Mouse (Mus musculus): ENCODE data around the gene Cotl1. TPM values are rescaled to one million over a fixed set of nuclear protein-coding genes. Genes with fewer than 3 reads are reported as not detected.
A peak's percentile ranks its signal among the peaks of the same experiment; 100 is the strongest.

The Cotl1 gene
- total RNA-seq, 2 experiments from 2014 or later: 96.5 to 100 TPM

DNA sequence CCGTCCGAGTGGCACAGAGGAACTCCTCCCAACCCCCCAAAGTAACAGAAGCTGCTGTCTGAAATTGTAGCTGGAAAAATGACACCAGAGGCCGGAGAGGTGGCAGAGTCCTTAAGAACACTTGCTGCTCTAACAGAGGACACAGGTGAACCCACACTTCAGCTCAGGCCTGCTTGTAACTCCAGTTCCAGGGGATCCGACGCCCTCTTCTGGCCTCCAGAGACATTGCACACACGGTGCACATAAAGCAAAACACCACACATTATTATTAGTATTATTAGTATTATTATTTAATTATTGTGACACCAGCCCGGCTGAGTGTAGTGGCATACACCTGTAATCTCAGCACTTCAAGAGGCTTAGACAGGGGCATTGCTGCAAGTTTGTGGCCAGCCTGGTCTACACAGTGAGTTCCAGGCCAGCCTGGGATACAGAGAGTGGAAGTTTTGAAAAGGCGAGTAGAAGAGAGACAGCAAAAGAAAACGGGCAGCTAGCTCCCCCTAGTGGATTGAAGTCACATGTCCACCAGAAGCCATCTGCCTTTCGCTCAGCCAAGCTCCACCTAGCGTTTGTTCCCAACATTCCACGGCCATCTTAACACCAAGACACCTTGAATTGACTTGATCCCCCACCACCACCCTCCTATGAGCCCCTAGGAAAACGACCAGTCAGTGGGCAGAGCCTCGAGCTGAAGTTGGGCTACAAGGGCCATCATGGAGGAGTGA is 61.2 kb downstream of the Cotl1 start:
- intact Hi-C loops (cut with DNase I): loop anchor here (1.0 to 10.0 kb wide), 2 partner anchors 93 to 334 kb away; partner anchors contain the start of gene Necab2
- peak; percentile 87 for DNase-seq (ENCODE audit: extremely low spot score in 1 of 2, low spot score in 2 of 2)

DNA sequence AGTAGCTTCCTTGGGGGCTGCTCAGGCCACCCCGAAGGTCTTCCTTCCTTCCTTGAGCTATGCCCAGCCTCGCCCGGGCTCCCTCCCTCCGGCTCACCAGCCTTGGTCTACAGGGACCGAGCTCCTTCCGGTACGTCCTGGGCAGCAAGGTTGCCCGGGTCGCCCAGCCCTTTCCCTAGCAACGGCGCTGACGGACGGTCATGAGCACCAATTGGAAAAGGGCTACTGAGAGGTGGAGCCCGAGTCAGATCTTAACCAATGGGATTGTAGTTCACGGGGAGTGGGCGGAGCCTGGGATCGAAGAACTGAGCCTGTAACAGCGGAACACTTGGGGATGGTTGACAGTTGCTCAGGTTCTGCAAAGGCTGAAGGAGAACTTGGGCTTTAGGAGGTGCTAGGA is 62.1 kb downstream of the Cotl1 start, which contains the start of gene Tldc1:
Gene Tldc1 (minus strand): TSS at position 154 of the 400 bp plus-strand sequence.
- intact Hi-C loops (cut with DNase I): loop anchor here (10.0 kb wide), 1 partner anchor 333 kb away; the partner anchor contains the start of gene Necab2
- peak; percentile 98 for DNase-seq (ENCODE audit: extremely low spot score in 1 of 2, low spot score in 2 of 2)

DNA sequence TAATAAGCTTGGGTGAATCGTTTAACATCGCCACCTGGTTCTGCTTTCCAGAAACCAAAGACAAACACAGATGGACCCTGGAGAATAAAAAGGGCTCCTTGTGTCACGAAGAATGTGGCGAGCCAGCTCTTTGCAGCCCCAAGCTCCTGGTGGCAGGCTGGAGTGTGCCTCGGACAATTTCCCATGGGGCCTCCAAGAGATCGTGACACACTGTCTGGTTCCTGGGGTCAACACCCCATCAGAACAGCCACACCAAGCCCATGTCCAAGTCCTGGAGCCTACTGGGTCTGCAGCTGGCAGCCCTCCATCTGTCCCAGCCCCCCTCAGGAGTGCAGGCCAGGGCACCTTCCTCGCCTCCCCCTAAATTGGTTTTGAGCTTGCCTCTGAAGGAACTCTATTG is 62.6 kb downstream of the Cotl1 start:
- intact Hi-C loops (cut with DNase I): loop anchor here (10.0 kb wide), 1 partner anchor 333 kb away; the partner anchor contains the start of gene Necab2
- peak in 1 of 2 experiments; percentile 68 for DNase-seq (ENCODE audit: extremely low spot score in 1 of 2, low spot score in 2 of 2)

DNA sequence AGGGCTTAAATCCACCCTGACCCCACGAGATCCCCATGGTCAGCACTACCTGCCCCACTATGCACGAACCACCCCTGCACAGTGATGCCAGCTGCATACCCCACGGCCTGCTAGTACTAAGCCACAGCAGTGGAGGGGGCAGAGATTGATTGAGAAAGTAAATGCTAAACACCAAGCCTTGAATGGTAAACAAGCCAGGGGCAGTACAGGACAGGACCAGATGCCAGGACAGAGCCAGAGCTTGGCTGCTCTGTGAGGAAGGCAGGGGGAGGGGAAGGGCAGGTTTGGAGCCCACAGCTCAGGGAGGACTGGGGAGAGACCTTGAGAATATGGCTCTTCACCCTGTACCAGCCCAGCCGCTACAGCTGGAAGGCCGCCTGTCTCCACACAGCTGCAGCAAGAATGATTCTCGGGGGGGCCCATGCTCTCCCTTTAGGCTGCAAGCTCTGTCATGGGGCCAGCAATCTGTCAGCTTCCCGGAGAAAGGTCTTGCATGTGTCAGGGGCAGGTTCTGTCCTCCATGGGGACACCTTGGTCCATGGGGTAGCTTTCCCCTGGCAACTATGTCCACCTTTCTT is 63.6 kb downstream of the Cotl1 start:
- DNase-seq (ENCODE audit: extremely low spot score in 1 of 2, low spot score in 2 of 2): no peak
- intact Hi-C loops (cut with DNase I): loop anchor here (10.0 kb wide), 1 partner anchor 332 kb away; the partner anchor contains the start of gene Necab2

DNA sequence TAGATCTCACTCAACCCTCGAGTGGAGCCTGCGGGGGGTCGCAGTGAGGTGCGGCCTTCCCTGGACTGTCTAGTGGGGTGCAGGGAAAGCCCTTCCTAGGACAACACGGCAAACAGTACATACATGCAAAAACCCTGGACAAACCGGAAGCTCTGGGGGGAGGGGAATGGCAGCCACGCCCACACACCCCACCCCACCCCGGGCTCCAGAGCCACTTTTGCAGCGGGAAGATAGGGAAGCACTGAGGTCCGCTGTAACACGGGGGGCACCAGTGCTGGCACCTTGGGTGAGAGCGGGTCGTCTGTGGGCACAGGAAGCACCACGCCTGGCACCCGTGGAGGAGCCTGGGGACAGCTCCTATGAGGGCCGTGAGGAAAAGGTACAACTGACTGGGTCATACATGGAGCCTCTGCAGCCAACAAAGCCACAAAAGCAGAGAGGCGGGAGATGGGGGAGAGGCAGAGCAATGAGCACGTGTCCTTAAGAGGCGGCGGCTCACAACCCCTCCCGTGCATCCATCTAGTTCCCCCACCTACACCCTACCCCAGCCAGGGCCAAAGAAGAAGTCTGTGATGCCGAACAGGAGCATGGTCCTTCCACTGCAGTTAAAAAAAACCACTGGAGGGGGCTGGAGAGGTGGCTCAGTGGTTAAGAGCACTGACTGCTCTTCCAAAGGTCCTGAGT is 74.4 kb downstream of the Cotl1 start:
- intact Hi-C loops (cut with DNase I): no loop called here
- no peak for DNase-seq (ENCODE audit: extremely low spot score in 1 of 2, low spot score in 2 of 2)

DNA sequence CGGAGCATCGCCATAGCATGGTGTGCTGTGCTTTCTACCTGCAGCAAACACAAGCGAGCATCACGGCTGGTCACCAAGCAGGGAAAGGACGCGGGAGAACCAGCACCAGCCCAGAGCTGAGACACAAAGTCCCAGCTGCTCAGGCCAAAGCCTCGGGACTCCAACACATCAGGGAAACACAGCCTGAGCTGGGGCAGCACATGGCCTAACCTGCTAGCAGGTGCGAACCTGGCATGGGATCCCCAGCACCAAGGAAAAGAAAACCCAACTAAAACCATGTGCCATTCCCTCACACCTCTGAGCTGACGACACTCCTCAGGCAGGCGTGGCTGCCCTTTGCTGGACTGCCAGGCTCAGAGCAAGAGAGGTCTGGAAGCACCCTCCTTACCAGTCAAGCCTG is 75.0 kb downstream of the Cotl1 start:
- no peak for DNase-seq (ENCODE audit: extremely low spot score in 1 of 2, low spot score in 2 of 2)
- intact Hi-C loops (cut with DNase I): no loop called here

DNA sequence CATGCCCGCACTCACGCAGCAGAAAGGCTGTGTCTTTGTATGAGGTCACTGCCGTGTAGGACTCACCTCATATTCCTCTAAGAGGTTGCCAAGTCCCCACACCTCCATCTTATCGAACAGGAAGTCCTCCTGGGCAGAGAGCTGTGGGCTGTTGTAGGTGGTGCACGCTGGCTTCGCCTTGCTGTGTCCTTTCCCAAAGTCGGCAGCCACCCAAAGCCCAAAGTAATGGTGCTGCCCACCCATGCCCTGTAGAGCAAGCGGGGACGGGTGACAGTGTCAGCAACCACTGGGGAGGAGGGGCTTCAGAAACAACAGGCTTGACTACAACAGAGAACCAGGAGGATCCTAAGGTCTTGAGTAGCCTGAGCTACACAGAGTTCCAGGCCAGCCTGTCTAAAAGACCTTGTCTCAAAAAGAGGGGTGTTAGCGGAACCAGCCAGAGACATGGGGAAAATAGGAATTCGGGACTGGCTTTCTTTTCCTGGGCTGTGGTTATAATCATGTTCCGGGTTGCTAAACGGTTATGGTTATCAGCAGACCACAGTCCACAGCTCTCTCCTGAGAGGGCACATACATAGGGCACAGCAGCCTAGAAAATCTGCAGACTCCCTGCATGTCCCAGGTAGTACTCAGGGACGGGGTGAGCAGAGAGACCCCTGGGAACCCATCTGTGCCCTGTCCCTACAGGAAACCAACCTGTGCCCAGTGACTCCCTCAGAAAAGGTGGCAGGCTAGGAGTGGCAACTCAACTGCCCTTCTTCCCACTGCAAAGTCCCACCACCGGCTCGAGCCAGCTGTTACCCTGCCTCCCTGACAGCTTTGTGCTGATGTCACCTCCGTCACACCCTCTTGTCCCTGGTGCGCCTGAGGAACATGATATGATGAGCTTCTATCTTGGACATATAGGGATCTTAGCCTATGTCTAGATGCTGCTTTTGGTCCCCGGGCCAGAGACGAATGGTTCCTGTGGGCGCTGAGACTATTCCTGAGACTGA is 77.8 kb downstream of the Cotl1 start:
- intact Hi-C loops (cut with DNase I): no loop called here
- no peak for DNase-seq (ENCODE audit: extremely low spot score in 1 of 2, low spot score in 2 of 2)

DNA sequence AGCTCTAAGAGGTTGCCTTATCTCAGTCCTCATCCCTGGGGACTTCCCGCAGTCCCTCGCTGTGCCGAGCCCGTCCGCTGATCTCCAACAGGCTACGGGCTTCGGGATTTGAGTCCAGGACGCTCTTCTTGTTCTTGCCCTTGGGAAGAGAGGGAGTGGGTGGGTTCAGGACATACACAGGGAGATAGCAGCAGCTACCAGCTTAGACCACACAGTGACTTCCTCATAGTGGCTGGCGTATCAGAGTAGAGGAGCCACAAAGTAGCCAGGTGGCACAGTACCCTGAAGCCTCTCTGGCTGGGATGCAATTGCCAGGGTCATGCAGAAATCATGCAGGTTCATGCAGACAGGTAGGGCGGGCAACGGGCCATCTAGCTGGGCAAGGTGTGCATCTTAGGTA is 78.7 kb downstream of the Cotl1 start:
- intact Hi-C loops (cut with DNase I): no loop called here

More for the DNA sequence above, 78.7 kb downstream of the Cotl1 start:
- no peak for DNase-seq (ENCODE audit: extremely low spot score in 1 of 2, low spot score in 2 of 2)

Other genes starting within 250 kb of the Cotl1 start
- gene Taf1c, start 235.3 kb downstream of the Cotl1 start, total RNA-seq (2021): 10 to 100 TPM; 11.2 to 12.5 TPM
- gene Adad2, start 227.8 kb downstream of the Cotl1 start, total RNA-seq (2021): not detected
- under 1 TPM; 0.55 to 0.60 TPM for gene Kcng4, start 204.9 kb downstream of the Cotl1 start, total RNA-seq (2021)
- gene Wfdc1, start 174.2 kb downstream of the Cotl1 start, total RNA-seq (2021): 1 to 10 TPM; 4.5 to 5.7 TPM
- under 1 TPM; 0.55 to 0.79 TPM for gene Atp2c2, start 140.5 kb downstream of the Cotl1 start, total RNA-seq (2021)
- 10 to 100 TPM; 14.2 to 15.9 TPM for gene Tldc1, start 62.1 kb downstream of the Cotl1 start, total RNA-seq (2021)
- 1 to 10 TPM; 7.3 to 8.2 TPM for gene Klhl36, start 21.7 kb upstream of the Cotl1 start, total RNA-seq (2021)
- gene Usp10, start 69.8 kb upstream of the Cotl1 start, total RNA-seq (2021): 100 to 1,000 TPM in 1 of 2 experiments, 10 to 100 TPM in 1; 94.5 to 114 TPM
- gene Gm20388, start 70.3 kb upstream of the Cotl1 start, total RNA-seq (2021): 1 to 10 TPM; 4.4 to 9.0 TPM
- 1 to 10 TPM; 2.0 to 2.5 TPM for gene Crispld2, start 151.9 kb upstream of the Cotl1 start, total RNA-seq (2021)